Mouse (Mus musculus): ENCODE measurements around the gene Kctd15. TPM values are rescaled to one million over a fixed set of nuclear protein-coding genes. Genes with fewer than 3 reads are reported as not detected.
A peak's percentile ranks its signal among the peaks of the same experiment; 100 is the strongest.

Kctd15 gene
- polyA plus RNA-seq, 1 experiment from 2014 or later, result 0.48 TPM

GRCm38 (mm10) chr7:34643329-34643728 lies 13.2 kb downstream of the Kctd15 start:
- Histone ChIP-seq H3K27me3 (ENCODE audit: control insufficient read depth, insufficient read depth, low read depth, low read length) (no peaks in the 10 kb centered on the region), H3K36me3 (ENCODE audit: control insufficient read depth, insufficient read depth) (no peaks in the 10 kb centered on the region; the same call in 1 of the 2 replicates), H3K4me1 (ENCODE audit: control insufficient read depth, low read depth, low read length) (no peaks in the 10 kb centered on the region), H3K9ac (ENCODE audit: low read depth, low read length) (no peak overlapping the region), H3K27ac (ENCODE audit: low read length) (no peak overlapping the region), H3K9me3 (replicated peaks; ENCODE audit: control insufficient read depth, low read length) (no peaks in the 10 kb centered on the region), H3K4me3 (ENCODE audit: low read depth, low read length) (no peak overlapping the region), H3K4me2 (ENCODE audit: low read depth, low read length) (no peak overlapping the region)
- 60% methylated on average over 6 of the region's 6 CpGs for WGBS (ENCODE audit: insufficient replicate concordance)
- no peak for ATAC-seq (ENCODE audit: low read depth)

GRCm38 (mm10) chr7:34641968-34642367 lies 14.6 kb downstream of the Kctd15 start:
- no peaks in the 10 kb centered on the region for H3K36me3 ChIP-seq (ENCODE audit: control insufficient read depth, insufficient read depth)
- no peak overlapping the region for H3K4me2 ChIP-seq (ENCODE audit: low read depth, low read length)
- no peak overlapping the region for H3K4me3 ChIP-seq (ENCODE audit: low read depth, low read length)
- H3K27me3 ChIP-seq (ENCODE audit: control insufficient read depth, insufficient read depth, low read depth, low read length), result no peaks in the 10 kb centered on the region
- no peak for ATAC-seq (ENCODE audit: low read depth)
- H3K9me3 ChIP-seq (replicated peaks; ENCODE audit: control insufficient read depth, low read length), result no peaks in the 10 kb centered on the region
- no peaks in the 10 kb centered on the region for H3K4me1 ChIP-seq (ENCODE audit: control insufficient read depth, low read depth, low read length)
- 64% methylated on average over 13 of the region's 13 CpGs for WGBS (ENCODE audit: insufficient replicate concordance)
- H3K27ac ChIP-seq (ENCODE audit: low read length), result no peak overlapping the region
- no peak overlapping the region for H3K9ac ChIP-seq (ENCODE audit: low read depth, low read length)

- H3K9me3 ChIP-seq (replicated peaks; ENCODE audit: control insufficient read depth, low read length), result no peaks in the 10 kb centered on the region
- H3K4me3 ChIP-seq (ENCODE audit: low read depth, low read length), result no peak overlapping the region
- no peak overlapping the region for H3K4me2 ChIP-seq (ENCODE audit: low read depth, low read length)
- no peaks in the 10 kb centered on the region for H3K36me3 ChIP-seq (ENCODE audit: control insufficient read depth, insufficient read depth)
- no peak overlapping the region for H3K9ac ChIP-seq (ENCODE audit: low read depth, low read length)
- no peak overlapping the region for H3K27ac ChIP-seq (ENCODE audit: low read length)
- ATAC-seq (ENCODE audit: low read depth), result no peak
- 69% methylated on average over 11 of the region's 11 CpGs for WGBS (ENCODE audit: insufficient replicate concordance)
- H3K4me1 ChIP-seq (ENCODE audit: control insufficient read depth, low read depth, low read length), result no peaks in the 10 kb centered on the region
- H3K27me3 ChIP-seq (ENCODE audit: control insufficient read depth, insufficient read depth, low read depth, low read length), result no peaks in the 10 kb centered on the region
These were observed 16.7 kb downstream of the Kctd15 start for GRCm38 (mm10) chr7:34639798-34640197.

GRCm38 (mm10) chr7:34636661-34637060 lies 19.9 kb downstream of the Kctd15 start:
- ATAC-seq (ENCODE audit: low read depth), result no peak
- Histone ChIP-seq H3K27ac (ENCODE audit: low read length) (no peak overlapping the region), H3K4me3 (ENCODE audit: low read depth, low read length) (no peak overlapping the region), H3K9ac (ENCODE audit: low read depth, low read length) (no peak overlapping the region), H3K4me2 (ENCODE audit: low read depth, low read length) (no peak overlapping the region), H3K27me3 (ENCODE audit: control insufficient read depth, insufficient read depth, low read depth, low read length) (no peaks in the 10 kb centered on the region), H3K9me3 (replicated peaks; ENCODE audit: control insufficient read depth, low read length) (no peaks in the 10 kb centered on the region), H3K4me1 (ENCODE audit: control insufficient read depth, low read depth, low read length) (no peaks in the 10 kb centered on the region), H3K36me3 (ENCODE audit: control insufficient read depth, insufficient read depth) (no peaks in the 10 kb centered on the region)
- WGBS (ENCODE audit: insufficient replicate concordance), result 63% methylated on average over 4 of the region's 4 CpGs

GRCm38 (mm10) chr7:34632966-34633742 lies 23.4 kb downstream of the Kctd15 start:
- WGBS (ENCODE audit: insufficient replicate concordance), result 66% methylated on average over 10 of the region's 10 CpGs
- no peaks in the 10 kb centered on the region; the same call in 1 of the 2 replicates for H3K4me1 ChIP-seq (ENCODE audit: control insufficient read depth, low read depth, low read length)
- no peaks in the 10 kb centered on the region for H3K27me3 ChIP-seq (ENCODE audit: control insufficient read depth, insufficient read depth, low read depth, low read length)
- H3K9ac ChIP-seq (ENCODE audit: low read depth, low read length), result no peak overlapping the region
- H3K4me2 ChIP-seq (ENCODE audit: low read depth, low read length), result no peak overlapping the region
- H3K9me3 ChIP-seq (replicated peaks; ENCODE audit: control insufficient read depth, low read length), result no peaks in the 10 kb centered on the region
- no peak overlapping the region for H3K27ac ChIP-seq (ENCODE audit: low read length)
- no peak overlapping the region for H3K4me3 ChIP-seq (ENCODE audit: low read depth, low read length)
- no peaks in the 10 kb centered on the region for H3K36me3 ChIP-seq (ENCODE audit: control insufficient read depth, insufficient read depth)
- ATAC-seq (ENCODE audit: low read depth), result no peak

GRCm38 (mm10) chr7:34630211-34631085 lies 26.1 kb downstream of the Kctd15 start:
- H3K4me3 ChIP-seq (ENCODE audit: low read depth, low read length), result peak overlapping the region; percentile 35
- ATAC-seq (ENCODE audit: low read depth), result peak; percentile 78
- no peak overlapping the region for H3K27ac ChIP-seq (ENCODE audit: low read length)
- H3K36me3 ChIP-seq (ENCODE audit: control insufficient read depth, insufficient read depth), result no peaks in the 10 kb centered on the region
- H3K9ac ChIP-seq (ENCODE audit: low read depth, low read length), result 0 out of 2 replicates have a peak overlapping the region, but pooled peaks have one; percentile 16
- under 1% methylated on average over 34 of the region's 34 CpGs for WGBS (ENCODE audit: insufficient replicate concordance)
- H3K27me3 ChIP-seq (ENCODE audit: control insufficient read depth, insufficient read depth, low read depth, low read length), result no peaks in the 10 kb centered on the region
- H3K4me1 ChIP-seq (ENCODE audit: control insufficient read depth, low read depth, low read length), result no peaks in the 10 kb centered on the region; the same call in 1 of the 2 replicates
- no peaks in the 10 kb centered on the region for H3K9me3 ChIP-seq (replicated peaks; ENCODE audit: control insufficient read depth, low read length)
- H3K4me2 ChIP-seq (ENCODE audit: low read depth, low read length), result peak overlapping the region; percentile 53

- no peaks in the 10 kb centered on the region for H3K27me3 ChIP-seq (ENCODE audit: control insufficient read depth, insufficient read depth, low read depth, low read length)
- no peak for ATAC-seq (ENCODE audit: low read depth)
- WGBS (ENCODE audit: insufficient replicate concordance), result 52% methylated on average over 8 of the region's 8 CpGs
- no peaks in the 10 kb centered on the region for H3K36me3 ChIP-seq (ENCODE audit: control insufficient read depth, insufficient read depth)
- no peaks in the 10 kb centered on the region for H3K9me3 ChIP-seq (replicated peaks; ENCODE audit: control insufficient read depth, low read length)
- no peaks in the 10 kb centered on the region; the same call in 1 of the 2 replicates for H3K4me1 ChIP-seq (ENCODE audit: control insufficient read depth, low read depth, low read length)
- H3K27ac ChIP-seq (ENCODE audit: low read length), result no peak overlapping the region
- H3K4me2 ChIP-seq (ENCODE audit: low read depth, low read length), result no peak overlapping the region; the same call in 1 of the 2 replicates
- no peak overlapping the region for H3K9ac ChIP-seq (ENCODE audit: low read depth, low read length)
- H3K4me3 ChIP-seq (ENCODE audit: low read depth, low read length), result no peak overlapping the region
These were observed 26.8 kb downstream of the Kctd15 start for GRCm38 (mm10) chr7:34629702-34630210.

- no peak overlapping the region for H3K9ac ChIP-seq (ENCODE audit: low read depth, low read length)
- no peaks in the 10 kb centered on the region for H3K36me3 ChIP-seq (ENCODE audit: control insufficient read depth, insufficient read depth)
- H3K4me1 ChIP-seq (ENCODE audit: control insufficient read depth, low read depth, low read length), result no peaks in the 10 kb centered on the region
- H3K27ac ChIP-seq (ENCODE audit: low read length), result no peak overlapping the region
- no peak for ATAC-seq (ENCODE audit: low read depth)
- H3K4me3 ChIP-seq (ENCODE audit: low read depth, low read length), result no peak overlapping the region
- H3K27me3 ChIP-seq (ENCODE audit: control insufficient read depth, insufficient read depth, low read depth, low read length), result no peaks in the 10 kb centered on the region
- WGBS (ENCODE audit: insufficient replicate concordance), result 38% methylated on average over 2 of the region's 2 CpGs
- no peaks in the 10 kb centered on the region for H3K9me3 ChIP-seq (replicated peaks; ENCODE audit: control insufficient read depth, low read length)
- no peak overlapping the region for H3K4me2 ChIP-seq (ENCODE audit: low read depth, low read length)
These were observed 36.1 kb downstream of the Kctd15 start for GRCm38 (mm10) chr7:34620411-34620810.

Data from liver, embryonic 16.5 days (tissue).